Mouse (Mus musculus) liver, postnatal 0 days (tissue): Measurements from ENCODE around the gene Marveld3.

Experiments
- CTCF ChIP-seq: sonication (generic); IDR thresholded peaks from 2 replicates; pipeline ENCODE4 v1.5.1; 2016; ENCODE audit warnings: antibody characterized with exemption, low read depth
- EP300 ChIP-seq: IDR thresholded peaks from 2 replicates; pipeline ENCODE4 v1.6.1; 2016; ENCODE audit warnings: antibody characterized with exemption, low read depth, mild to moderate bottlenecking

DNA sequence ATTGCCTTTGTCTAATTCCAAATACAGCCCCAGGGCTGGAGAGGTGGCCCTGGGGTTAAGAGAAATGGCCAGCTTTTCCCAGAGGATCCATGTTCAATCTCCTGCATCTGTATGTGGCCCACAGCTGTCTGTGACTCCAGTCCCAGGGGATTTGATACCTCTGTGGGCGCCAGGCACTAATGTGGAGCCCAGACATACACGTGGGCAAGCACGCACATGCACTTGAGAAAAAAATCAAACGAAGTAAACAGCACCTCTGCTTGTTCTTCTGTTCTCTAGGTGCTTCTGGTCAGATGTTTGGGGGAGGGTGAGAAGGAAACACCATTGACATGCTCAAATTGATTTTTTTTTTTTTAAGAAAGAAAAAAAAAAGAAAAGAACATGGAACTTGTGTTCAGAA is 2.1 kb upstream of the Marveld3 start:
- TF ChIP-seq CTCF (no peak), EP300 (no peak)
